Mouse (Mus musculus): Measurements from ENCODE around the gene Rreb1. TPM values are rescaled to one million over a fixed set of nuclear protein-coding genes. Genes with fewer than 3 reads are reported as not detected.
A peak's percentile ranks its signal among the peaks of the same experiment; 100 is the strongest.

The Rreb1 gene
- polyA plus RNA-seq, 2 experiments from 2014 or later = 3.0 to 4.9 TPM

- no peak for ATAC-seq
Measured at GRCm38 (mm10) chr13:37854031-37854431, 75.8 kb downstream of the Rreb1 start.

DNA sequence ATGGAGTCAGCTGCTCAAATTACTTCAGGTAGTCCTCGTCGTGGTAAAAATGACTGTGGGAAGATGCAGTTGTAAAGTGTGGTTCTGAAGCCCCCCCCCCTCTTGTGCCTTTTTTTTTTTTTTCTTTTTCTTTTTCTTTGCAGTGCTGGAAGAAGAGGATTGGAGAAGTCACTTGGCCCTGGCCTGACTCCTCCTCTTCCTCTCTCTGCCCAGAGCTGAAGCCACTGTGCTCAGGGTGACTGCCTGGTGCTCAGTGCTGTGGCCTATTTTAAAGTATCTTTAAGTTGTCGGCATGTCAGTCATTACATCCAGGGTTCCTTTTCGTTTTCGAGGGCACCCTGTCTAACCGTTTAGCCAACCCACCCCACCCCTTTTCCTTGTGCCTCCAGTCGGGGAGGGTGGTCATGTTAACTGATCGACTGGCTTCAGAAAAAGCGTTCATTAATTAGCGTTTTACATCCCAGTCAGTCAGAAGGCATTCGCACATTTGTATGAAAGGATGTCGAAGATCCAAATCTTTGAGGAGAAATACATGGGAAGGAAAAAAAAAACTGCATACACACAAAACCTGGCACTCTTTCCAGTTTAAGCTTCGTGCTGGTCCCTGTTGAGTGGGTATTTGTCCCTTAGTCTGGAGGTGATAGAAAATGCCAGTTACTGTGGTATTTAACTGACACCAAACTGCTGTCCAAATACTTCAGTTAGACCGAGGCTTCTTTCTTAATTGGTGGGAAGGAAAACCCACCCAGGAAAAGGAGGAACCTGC is 76.4 kb downstream of the Rreb1 start:
- ATAC-seq = no peak

GRCm38 (mm10) chr13:37855221-37855757 is 77.1 kb downstream of the Rreb1 start:
- no peak for ATAC-seq

GRCm38 (mm10) chr13:37855765-37856164 is 77.6 kb downstream of the Rreb1 start:
- no peak for ATAC-seq

DNA sequence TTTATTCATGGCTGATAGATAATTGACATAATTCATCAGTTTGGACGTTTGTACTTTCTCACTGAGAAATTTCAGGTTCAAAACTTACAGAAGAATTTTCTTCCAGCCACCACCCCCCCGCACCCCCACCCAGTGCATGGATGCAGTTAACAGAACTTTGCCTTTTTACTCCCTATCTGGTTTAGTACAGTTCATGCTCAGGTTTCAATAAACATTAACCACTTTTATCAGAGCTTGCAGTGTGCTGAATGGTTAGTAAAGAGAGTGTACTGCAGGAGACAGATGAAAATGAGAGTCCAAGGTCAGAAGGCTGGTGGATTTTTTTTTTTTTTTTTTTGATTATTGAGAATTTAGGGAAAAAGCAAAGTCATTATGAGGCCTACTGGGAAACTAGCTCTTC is 78.3 kb downstream of the Rreb1 start:
- ATAC-seq = no peak

DNA sequence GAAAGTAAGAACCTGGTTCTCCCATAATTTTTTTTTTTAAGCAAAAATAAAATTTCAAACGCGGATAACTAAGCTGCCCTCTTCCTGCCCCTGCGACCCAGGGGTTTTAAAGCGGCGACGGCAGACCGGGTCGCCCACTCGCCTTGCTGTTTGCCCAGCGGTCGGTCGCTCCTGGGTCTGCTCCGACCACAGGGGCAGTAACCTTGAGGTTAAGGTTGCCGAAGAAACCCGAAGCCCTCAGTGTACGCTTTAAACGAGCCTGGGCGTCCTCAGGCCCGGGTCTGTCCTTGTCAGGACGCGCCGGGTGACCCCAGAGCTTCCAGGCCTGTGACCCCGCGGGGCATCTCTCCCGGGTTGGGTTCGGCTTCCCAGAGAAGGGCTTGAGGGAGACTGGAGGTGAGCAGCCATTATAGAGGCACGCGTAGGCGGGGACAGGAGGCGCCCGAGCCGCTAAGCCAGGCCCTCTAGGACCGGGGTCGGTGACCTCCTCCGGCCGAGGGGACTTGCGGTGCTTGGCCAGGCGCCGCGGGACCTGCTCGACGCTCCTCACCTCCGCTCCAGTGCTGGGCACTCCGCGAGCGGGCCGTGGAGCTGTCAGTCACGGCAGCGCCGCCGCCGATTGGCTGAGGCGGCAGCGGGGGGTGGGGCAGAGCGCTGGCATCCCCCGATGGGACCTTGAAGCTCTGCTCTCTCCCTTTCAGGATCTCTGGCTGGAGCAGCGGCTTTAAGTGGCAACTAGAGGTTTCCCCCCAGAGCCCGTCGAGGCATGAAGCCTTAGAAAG is 79.3 kb downstream of the Rreb1 start:
- peak; percentile 90 for ATAC-seq

- ATAC-seq = peak; percentile 9
Measured at GRCm38 (mm10) chr13:37858066-37858501, 79.9 kb downstream of the Rreb1 start.

GRCm38 (mm10) chr13:37858508-37858907 is 80.3 kb downstream of the Rreb1 start:
- ATAC-seq = no peak

GRCm38 (mm10) chr13:37859782-37860181 is 81.6 kb downstream of the Rreb1 start:
- no peak for ATAC-seq

GRCm38 (mm10) chr13:37860204-37860603 is 82.0 kb downstream of the Rreb1 start:
- ATAC-seq = no peak

- no peak for ATAC-seq
Measured at GRCm38 (mm10) chr13:37860789-37861188, 82.6 kb downstream of the Rreb1 start.

DNA sequence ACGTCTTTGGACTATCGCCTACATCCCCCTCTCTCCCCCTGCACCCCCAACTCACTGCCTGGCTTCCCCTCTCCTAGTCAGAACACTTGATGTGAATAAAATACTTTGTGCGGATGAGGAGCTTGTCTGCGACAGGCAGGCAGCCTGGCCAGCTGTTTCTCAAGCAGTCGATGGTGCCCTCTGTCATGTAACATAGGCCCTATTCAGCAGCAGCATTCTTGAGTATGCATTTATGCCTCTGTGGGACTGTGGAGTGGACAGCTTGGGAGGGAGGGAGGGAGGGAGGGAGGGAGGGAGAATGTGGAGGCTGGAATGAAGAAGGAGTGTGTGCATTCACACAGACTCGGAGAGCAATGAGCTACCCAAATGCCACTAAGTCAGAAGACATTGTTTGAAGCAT is 84.3 kb downstream of the Rreb1 start:
- ATAC-seq = no peak

DNA sequence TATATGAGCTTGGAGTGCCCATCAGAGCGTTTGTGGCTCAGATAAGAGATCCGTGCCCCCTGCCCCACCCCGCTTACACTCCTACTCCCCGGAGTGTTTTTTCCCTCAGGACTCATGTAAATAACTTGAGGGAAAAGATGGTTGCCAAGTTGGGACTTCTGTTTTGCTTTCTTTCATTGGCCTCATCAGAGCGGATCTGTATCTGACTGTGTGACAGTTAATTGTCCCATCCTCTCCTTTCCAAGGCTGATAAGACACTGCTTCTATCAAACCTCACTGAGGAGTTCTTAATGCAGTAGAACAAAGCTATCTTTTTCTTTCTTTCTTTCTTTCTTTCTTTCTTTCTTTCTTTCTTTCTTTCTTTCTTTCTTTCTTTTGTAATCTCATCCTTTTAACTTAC is 85.4 kb downstream of the Rreb1 start:
- ATAC-seq = no peak

DNA sequence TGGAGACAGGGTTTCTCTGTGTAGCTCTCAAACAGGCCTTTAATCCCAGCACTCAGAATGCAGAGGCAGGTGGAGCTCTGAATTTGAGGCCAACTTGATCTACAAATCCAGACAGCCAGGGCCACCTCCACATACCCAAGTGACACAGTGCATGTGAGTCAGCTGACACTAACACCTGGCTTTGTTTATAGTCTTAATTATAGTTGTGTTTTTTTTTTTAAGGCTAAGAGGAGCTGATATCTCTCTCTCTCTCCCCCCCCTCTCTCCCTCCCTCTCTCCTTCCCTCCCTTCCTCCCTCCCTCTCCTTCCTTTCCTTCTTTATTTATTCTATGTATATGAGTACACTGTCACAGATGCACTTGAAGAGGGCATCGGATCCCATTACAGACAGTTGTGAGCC is 86.5 kb downstream of the Rreb1 start:
- ATAC-seq = no peak

- no peak for ATAC-seq
Measured at GRCm38 (mm10) chr13:37866296-37866695, 88.1 kb downstream of the Rreb1 start.

GRCm38 (mm10) chr13:37866846-37867245 is 88.6 kb downstream of the Rreb1 start:
- ATAC-seq = no peak

GRCm38 (mm10) chr13:37870118-37870908 is 92.1 kb downstream of the Rreb1 start:
- no peak for ATAC-seq

DNA sequence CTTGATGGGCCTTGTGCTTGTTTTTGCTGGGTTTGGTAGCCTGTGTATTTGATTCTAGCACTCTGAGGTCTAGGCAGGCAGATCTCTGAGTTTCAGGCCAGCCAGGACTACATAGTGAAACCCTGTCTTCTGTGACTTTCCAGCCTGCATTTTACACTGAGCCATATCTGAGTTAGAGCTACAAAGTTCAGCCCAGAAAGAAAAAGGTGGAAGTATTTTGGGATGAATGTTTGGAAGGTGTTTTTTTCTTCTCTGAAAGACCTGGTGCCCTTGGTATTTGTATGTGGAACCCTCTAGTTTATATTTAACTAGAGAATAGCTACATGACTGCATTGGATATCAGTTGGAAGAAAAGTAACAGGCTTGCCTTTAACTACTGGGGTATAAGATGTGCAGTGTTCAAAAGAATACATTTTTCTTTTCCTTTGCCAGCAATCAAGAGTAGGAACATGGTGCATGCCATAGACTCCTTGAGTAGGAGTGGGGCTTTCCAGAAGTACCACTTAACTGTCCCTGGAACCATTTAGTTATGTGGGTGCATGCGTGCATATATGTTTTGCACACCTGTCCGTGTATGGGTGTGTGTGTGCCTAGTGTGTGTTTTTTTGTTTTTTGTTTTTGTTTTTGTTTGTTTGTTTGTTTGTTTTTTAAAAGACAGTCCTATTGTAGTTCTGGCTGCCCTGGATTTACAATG is 94.1 kb downstream of the Rreb1 start:
- ATAC-seq = no peak

DNA sequence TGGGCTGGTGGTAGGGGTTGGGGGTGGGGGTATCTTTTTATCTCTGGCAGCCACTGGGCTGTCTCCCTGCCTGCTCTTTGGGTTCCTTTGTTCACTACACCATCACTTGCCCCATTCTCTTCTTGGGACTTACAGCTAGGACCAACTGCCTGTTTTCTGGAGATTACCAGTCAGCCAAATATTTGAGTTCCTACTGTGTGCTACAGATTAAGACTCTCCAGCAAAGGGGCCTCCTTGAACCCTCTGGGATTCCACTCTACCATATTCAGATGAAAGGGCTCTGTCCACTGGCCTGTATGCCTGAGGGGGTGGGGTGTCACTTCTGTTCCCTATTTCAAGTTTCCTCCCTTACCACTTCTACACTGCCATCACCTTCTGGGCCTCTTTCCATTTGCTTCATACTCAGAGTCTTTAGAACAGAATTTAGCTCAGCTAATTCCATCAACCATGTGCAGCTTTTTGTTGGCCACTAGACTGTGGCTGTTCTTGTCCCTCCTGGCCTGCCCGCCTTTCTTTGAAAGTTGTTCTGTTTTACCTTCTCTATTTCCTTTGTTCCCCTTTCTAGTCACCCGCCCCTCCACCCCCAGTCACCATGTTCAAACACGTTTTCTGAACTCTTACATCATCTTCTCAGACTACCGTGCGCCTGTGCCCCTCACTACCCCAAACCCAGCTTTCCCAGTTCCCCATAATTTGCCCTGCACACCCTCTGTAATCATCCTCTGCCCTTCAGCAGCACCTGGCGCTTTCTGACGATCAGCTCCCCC is 95.1 kb downstream of the Rreb1 start:
- ATAC-seq = no peak

DNA sequence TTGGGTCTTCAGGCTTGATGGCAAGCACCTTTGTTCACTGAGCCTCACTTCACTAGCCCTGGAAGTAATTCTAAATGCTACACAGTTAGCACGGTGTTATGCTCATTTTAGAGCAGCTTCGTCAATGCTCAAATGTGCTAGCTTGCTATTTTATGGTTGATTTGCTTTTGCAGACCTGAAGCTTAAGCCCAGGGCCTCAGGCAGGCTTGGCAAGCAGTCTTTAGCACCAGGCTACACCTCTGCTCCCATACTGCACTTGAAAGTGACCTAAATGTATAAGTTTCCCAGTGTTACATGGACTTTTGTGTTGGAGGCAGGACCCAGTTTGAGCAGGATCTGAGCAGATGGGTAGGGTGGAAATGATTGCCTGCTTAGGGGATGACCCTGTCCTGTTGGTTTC is 97.7 kb downstream of the Rreb1 start:
- ATAC-seq = no peak

GRCm38 (mm10) chr13:37876366-37876765 is 98.2 kb downstream of the Rreb1 start:
- no peak for ATAC-seq
